ENCODE assay signal across 9 mouse cellular contexts in genomic region chr10:99097374-99097773, GRCm38 (mm10). TPM values are rescaled to one million over a fixed set of nuclear protein-coding genes. Genes with fewer than 3 reads are reported as not detected.
A peak's percentile ranks its signal among the peaks of the same experiment; 100 is the strongest.
DNase-seq lines count a peak whose midpoint lies in the region.
"Had no signal": no experiment of that assay in that cellular context is flagged by ENCODE, and none has a peak within 500 bp of the region (broad histone marks: within the 10 kb centered on the region; RNA-seq: fewer than 3 reads in every experiment).

No protein-coding gene starts in this region.

- DNase-seq in gastrocnemius, postnatal 14 days = peak; percentile 18
- DNase-seq in gastrocnemius, adult 8-10 months (ENCODE audit: low spot score in 2 of 2) = no peak
- DNase-seq in right cerebral cortex, adult 2 months (ENCODE audit: low spot score in 2 of 2) = peak; percentile 59 to 79
- DNase-seq in right cerebral cortex, postnatal 36 days (ENCODE audit: low spot score in 2 of 2) = no peak
- DNase-seq in c-Kit-positive CD71-positive TER-119-positive erythroid progenitor cells, embryonic 14.5 days (ENCODE audit: low spot score) = peak; percentile 37
- DNase-seq in kidney, postnatal 4 days = peak; percentile 48 to 50
- DNase-seq in retina, embryonic 14.5 days (ENCODE audit: low spot score) = peak; percentile 59
- no peak for DNase-seq in urinary bladder, postnatal 36 days (ENCODE audit: low spot score in 2 of 2)

- intact Hi-C loops in gastrocnemius, postnatal 14 days (cut with DNase I; ENCODE audit: low total_unique reads) = no loop called here

RNA-seq across cellular contexts. Expression of gene Poc1b, which starts 9.5 kb away (rescaled TPM):
- total RNA-seq in gastrocnemius, postnatal 14 days (2021) = 1 to 10 TPM; 3.2 to 4.8 TPM
- 1 to 10 TPM; 2.4 to 5.5 (median 3.7) TPM for total RNA-seq in gastrocnemius, adult 8-10 months (2022)

RNA-seq across cellular contexts. Expression of gene Galnt4, which starts 10.6 kb away (rescaled TPM):
- 1 to 10 TPM; 3.0 to 3.5 TPM for total RNA-seq in gastrocnemius, postnatal 14 days (2021)
- total RNA-seq in gastrocnemius, adult 8-10 months (2022) = 1 to 10 TPM in 2 of 4 experiments, under 1 TPM in 2; 0.80 to 1.3 (median 1.1) TPM

RNA-seq across cellular contexts. Expression of gene Phxr2, which starts 28.8 kb away (rescaled TPM):
- total RNA-seq in gastrocnemius, postnatal 14 days (2021) = not detected
- total RNA-seq in gastrocnemius, adult 8-10 months (2022) = not detected
- total RNA-seq: adrenal gland, postnatal 4 days had no signal

Comparison
In these comparisons a context has a peak if more than half of its experiments do, and no peak if none do; other contexts are left out.
1. DNase-seq: peak in gastrocnemius, postnatal 14 days (single experiment), right cerebral cortex, adult 2 months (2 of 2), c-Kit-positive CD71-positive TER-119-positive erythroid progenitor cells, embryonic 14.5 days (single experiment), kidney, postnatal 4 days (2 of 2) and retina, embryonic 14.5 days (single experiment); none in gastrocnemius, adult 8-10 months (0 of 2), right cerebral cortex, postnatal 36 days (0 of 2) and urinary bladder, postnatal 36 days (0 of 2).